Mouse (Mus musculus): ENCODE data around the gene Ntm. TPM values are rescaled to one million over a fixed set of nuclear protein-coding genes. Genes with fewer than 3 reads are reported as not detected.

Ntm gene
- polyA plus RNA-seq, 1 experiment: not detected

DNA sequence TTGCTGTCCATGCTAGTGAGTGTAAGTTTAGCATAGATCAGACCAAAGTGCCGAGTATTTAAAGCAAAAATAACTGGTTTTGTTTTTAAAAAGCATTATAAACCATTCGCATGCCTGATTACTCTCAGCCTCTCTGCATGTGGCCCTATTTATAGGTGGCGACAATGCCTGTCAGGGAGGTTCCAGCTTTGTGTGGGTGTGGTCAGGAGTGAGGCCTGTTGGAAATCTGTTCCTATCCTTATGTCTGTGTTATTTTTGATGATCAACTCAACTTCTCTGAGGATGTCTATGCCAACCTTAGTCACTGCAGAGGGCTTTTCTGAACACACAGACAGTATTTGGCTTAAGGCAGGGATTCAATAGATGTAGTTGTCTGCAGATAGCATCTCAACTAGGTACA is 78.9 kb downstream of the Ntm start:
- Histone ChIP-seq H3K36me3 (ENCODE audit: control insufficient read depth, insufficient read depth) (no peaks in the 10 kb centered on the region), H3K79me3 (ENCODE audit: low read depth) (no peaks in the 10 kb centered on the region), H3K79me2 (ENCODE audit: control insufficient read depth, insufficient read depth) (no peaks in the 10 kb centered on the region), H3ac (ENCODE audit: control insufficient read depth, insufficient read length, low read depth) (no peak overlapping the region), H3K27me3 (ENCODE audit: control insufficient read depth, insufficient read depth, insufficient read length) (no peaks in the 10 kb centered on the region), H3K4me3 (ENCODE audit: insufficient read depth, poor library complexity, severe bottlenecking) (no peak overlapping the region)
- TF ChIP-seq CTCF (IDR thresholded peaks at IDR 0.05; ENCODE audit: control insufficient read depth, insufficient read depth, insufficient read length) (no peak), FOSL1 (IDR thresholded peaks at IDR 0.05; ENCODE audit: insufficient read depth, low read length, poor library complexity, severe bottlenecking) (no peak), CEBPB (IDR thresholded peaks at IDR 0.05; ENCODE audit: low read depth) (no peak), MYOD1 (IDR thresholded peaks at IDR 0.05; ENCODE audit: control insufficient read depth, insufficient read length, low read depth) (no peak), MYOG (IDR thresholded peaks at IDR 0.05; ENCODE audit: control insufficient read depth, extremely low read depth, insufficient read length) (no peak), MAX (IDR thresholded peaks at IDR 0.05) (no peak), USF1 (IDR thresholded peaks at IDR 0.05; ENCODE audit: low read depth) (no peak)

- Histone ChIP-seq H3K79me2 (ENCODE audit: control insufficient read depth, insufficient read depth) (no peaks in the 10 kb centered on the region), H3K79me3 (ENCODE audit: low read depth) (no peaks in the 10 kb centered on the region), H3K27me3 (ENCODE audit: control insufficient read depth, insufficient read depth, insufficient read length) (no peaks in the 10 kb centered on the region), H3ac (ENCODE audit: control insufficient read depth, insufficient read length, low read depth) (no peak overlapping the region), H3K36me3 (ENCODE audit: control insufficient read depth, insufficient read depth) (no peaks in the 10 kb centered on the region), H3K4me3 (ENCODE audit: insufficient read depth, poor library complexity, severe bottlenecking) (no peak overlapping the region)
- TF ChIP-seq MYOG (IDR thresholded peaks at IDR 0.05; ENCODE audit: control insufficient read depth, extremely low read depth, insufficient read length): no peak
- no peak for TF ChIP-seq USF1 (IDR thresholded peaks at IDR 0.05; ENCODE audit: low read depth)
- TF ChIP-seq FOSL1 (IDR thresholded peaks at IDR 0.05; ENCODE audit: insufficient read depth, low read length, poor library complexity, severe bottlenecking): no peak
- TF ChIP-seq MAX (IDR thresholded peaks at IDR 0.05): no peak
- TF ChIP-seq CTCF (IDR thresholded peaks at IDR 0.05; ENCODE audit: control insufficient read depth, insufficient read depth, insufficient read length): no peak
- no peak for TF ChIP-seq CEBPB (IDR thresholded peaks at IDR 0.05; ENCODE audit: low read depth)
- no peak for TF ChIP-seq MYOD1 (IDR thresholded peaks at IDR 0.05; ENCODE audit: control insufficient read depth, insufficient read length, low read depth)
Measured at GRCm38 (mm10) chr9:29881614-29882013, 81.3 kb downstream of the Ntm start.

GRCm38 (mm10) chr9:29877583-29877982 is 85.4 kb downstream of the Ntm start:
- H3K27me3 ChIP-seq (ENCODE audit: control insufficient read depth, insufficient read depth, insufficient read length): no peaks in the 10 kb centered on the region
- no peaks in the 10 kb centered on the region for H3K79me2 ChIP-seq (ENCODE audit: control insufficient read depth, insufficient read depth)
- H3K4me3 ChIP-seq (ENCODE audit: insufficient read depth, poor library complexity, severe bottlenecking): no peak overlapping the region
- H3K79me3 ChIP-seq (ENCODE audit: low read depth): no peaks in the 10 kb centered on the region
- no peak overlapping the region for H3ac ChIP-seq (ENCODE audit: control insufficient read depth, insufficient read length, low read depth)
- TF ChIP-seq USF1 (IDR thresholded peaks at IDR 0.05; ENCODE audit: low read depth): no peak
- TF ChIP-seq FOSL1 (IDR thresholded peaks at IDR 0.05; ENCODE audit: insufficient read depth, low read length, poor library complexity, severe bottlenecking): no peak
- TF ChIP-seq MYOG (IDR thresholded peaks at IDR 0.05; ENCODE audit: control insufficient read depth, extremely low read depth, insufficient read length): no peak
- no peak for TF ChIP-seq MAX (IDR thresholded peaks at IDR 0.05)
- no peak for TF ChIP-seq CTCF (IDR thresholded peaks at IDR 0.05; ENCODE audit: control insufficient read depth, insufficient read depth, insufficient read length)
- no peak for TF ChIP-seq CEBPB (IDR thresholded peaks at IDR 0.05; ENCODE audit: low read depth)
- TF ChIP-seq MYOD1 (IDR thresholded peaks at IDR 0.05; ENCODE audit: control insufficient read depth, insufficient read length, low read depth): no peak
- H3K36me3 ChIP-seq (ENCODE audit: control insufficient read depth, insufficient read depth): no peaks in the 10 kb centered on the region

GRCm38 (mm10) chr9:29867746-29868145 is 95.2 kb downstream of the Ntm start:
- no peaks in the 10 kb centered on the region for H3K79me3 ChIP-seq (ENCODE audit: low read depth)
- no peaks in the 10 kb centered on the region for H3K36me3 ChIP-seq (ENCODE audit: control insufficient read depth, insufficient read depth)
- no peak for TF ChIP-seq MYOG (IDR thresholded peaks at IDR 0.05; ENCODE audit: control insufficient read depth, extremely low read depth, insufficient read length)
- TF ChIP-seq CTCF (IDR thresholded peaks at IDR 0.05; ENCODE audit: control insufficient read depth, insufficient read depth, insufficient read length): no peak
- no peak for TF ChIP-seq CEBPB (IDR thresholded peaks at IDR 0.05; ENCODE audit: low read depth)
- no peak for TF ChIP-seq USF1 (IDR thresholded peaks at IDR 0.05; ENCODE audit: low read depth)
- no peak for TF ChIP-seq FOSL1 (IDR thresholded peaks at IDR 0.05; ENCODE audit: insufficient read depth, low read length, poor library complexity, severe bottlenecking)
- TF ChIP-seq MAX (IDR thresholded peaks at IDR 0.05): no peak
- no peak for TF ChIP-seq MYOD1 (IDR thresholded peaks at IDR 0.05; ENCODE audit: control insufficient read depth, insufficient read length, low read depth)
- no peak overlapping the region for H3K4me3 ChIP-seq (ENCODE audit: insufficient read depth, poor library complexity, severe bottlenecking)
- no peaks in the 10 kb centered on the region for H3K79me2 ChIP-seq (ENCODE audit: control insufficient read depth, insufficient read depth)
- no peak overlapping the region for H3ac ChIP-seq (ENCODE audit: control insufficient read depth, insufficient read length, low read depth)
- no peaks in the 10 kb centered on the region for H3K27me3 ChIP-seq (ENCODE audit: control insufficient read depth, insufficient read depth, insufficient read length)

DNA sequence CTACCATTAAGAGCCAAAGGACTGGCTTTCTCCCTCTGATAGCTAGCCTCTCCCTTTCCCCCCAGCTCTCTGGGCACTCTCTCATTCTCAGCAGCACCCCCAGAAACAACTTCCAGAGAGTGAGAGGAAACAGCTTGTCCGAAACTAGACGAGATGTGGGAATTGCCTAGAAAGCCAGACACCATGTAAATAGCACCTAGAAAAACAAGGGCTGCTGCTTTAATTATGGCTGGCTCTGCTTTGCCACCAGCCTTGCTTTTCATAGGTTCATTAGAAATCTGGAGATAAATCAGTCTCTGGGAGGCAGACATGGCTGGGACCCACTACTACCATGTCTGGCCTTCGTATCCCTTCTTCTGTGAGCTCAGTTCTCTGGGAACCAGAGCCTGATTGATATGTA is 96.1 kb downstream of the Ntm start:
- Histone ChIP-seq H3ac (ENCODE audit: control insufficient read depth, insufficient read length, low read depth) (no peak overlapping the region), H3K4me3 (ENCODE audit: insufficient read depth, poor library complexity, severe bottlenecking) (no peak overlapping the region), H3K79me2 (ENCODE audit: control insufficient read depth, insufficient read depth) (no peaks in the 10 kb centered on the region), H3K27me3 (ENCODE audit: control insufficient read depth, insufficient read depth, insufficient read length) (no peaks in the 10 kb centered on the region), H3K36me3 (ENCODE audit: control insufficient read depth, insufficient read depth) (no peaks in the 10 kb centered on the region), H3K79me3 (ENCODE audit: low read depth) (no peaks in the 10 kb centered on the region)
- no peak for TF ChIP-seq MYOD1 (IDR thresholded peaks at IDR 0.05; ENCODE audit: control insufficient read depth, insufficient read length, low read depth)
- no peak for TF ChIP-seq MYOG (IDR thresholded peaks at IDR 0.05; ENCODE audit: control insufficient read depth, extremely low read depth, insufficient read length)
- TF ChIP-seq FOSL1 (IDR thresholded peaks at IDR 0.05; ENCODE audit: insufficient read depth, low read length, poor library complexity, severe bottlenecking): no peak
- no peak for TF ChIP-seq USF1 (IDR thresholded peaks at IDR 0.05; ENCODE audit: low read depth)
- no peak for TF ChIP-seq CTCF (IDR thresholded peaks at IDR 0.05; ENCODE audit: control insufficient read depth, insufficient read depth, insufficient read length)

- Histone ChIP-seq H3K4me3 (ENCODE audit: insufficient read depth, poor library complexity, severe bottlenecking) (no peak overlapping the region), H3K79me3 (ENCODE audit: low read depth) (no peaks in the 10 kb centered on the region), H3K27me3 (ENCODE audit: control insufficient read depth, insufficient read depth, insufficient read length) (no peaks in the 10 kb centered on the region), H3K36me3 (ENCODE audit: control insufficient read depth, insufficient read depth) (no peaks in the 10 kb centered on the region), H3K79me2 (ENCODE audit: control insufficient read depth, insufficient read depth) (no peaks in the 10 kb centered on the region), H3ac (ENCODE audit: control insufficient read depth, insufficient read length, low read depth) (no peak overlapping the region)
- TF ChIP-seq CEBPB (IDR thresholded peaks at IDR 0.05; ENCODE audit: low read depth) (no peak), FOSL1 (IDR thresholded peaks at IDR 0.05; ENCODE audit: insufficient read depth, low read length, poor library complexity, severe bottlenecking) (no peak), MYOD1 (IDR thresholded peaks at IDR 0.05; ENCODE audit: control insufficient read depth, insufficient read length, low read depth) (no peak), USF1 (IDR thresholded peaks at IDR 0.05; ENCODE audit: low read depth) (no peak)
Measured at GRCm38 (mm10) chr9:29866101-29866500, 96.8 kb downstream of the Ntm start.

Measured in C2C12 (cell line).